Mouse (Mus musculus) heart, postnatal 0 days (tissue): ENCODE measurements around the gene Rab35.

Experiments
- CTCF ChIP-seq: IDR thresholded peaks from 2 replicates; pipeline ENCODE4 v1.5.1; 2016; ENCODE audit warnings: antibody characterized with exemption, control low read depth, low read depth
- EP300 ChIP-seq: IDR thresholded peaks from 2 replicates; pipeline ENCODE4 v1.6.1; 2016; ENCODE audit warnings: antibody characterized with exemption, low read depth

DNA sequence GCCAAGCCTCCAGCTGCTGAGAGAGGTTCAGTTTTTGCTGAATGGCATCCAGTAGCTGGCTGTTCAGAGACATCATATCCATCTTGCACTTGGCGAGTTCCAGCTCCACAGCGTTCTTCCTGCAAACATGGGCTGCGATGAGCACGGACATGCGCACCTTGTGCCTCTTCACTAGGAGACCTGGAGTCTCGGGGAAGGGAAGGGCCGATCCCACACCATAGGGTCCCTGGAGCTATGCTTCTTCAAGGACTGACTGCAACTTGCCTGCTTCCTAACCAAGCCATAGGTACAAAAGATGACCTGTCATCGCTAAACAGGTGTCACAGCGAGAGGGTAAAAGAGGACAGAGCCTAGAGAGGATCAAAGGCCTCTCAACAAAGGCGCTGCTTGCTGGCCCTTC is 20.1 kb downstream of the Rab35 start:
- TF ChIP-seq CTCF (no peak), EP300 (no peak)
